In the genomic region with DNA sequence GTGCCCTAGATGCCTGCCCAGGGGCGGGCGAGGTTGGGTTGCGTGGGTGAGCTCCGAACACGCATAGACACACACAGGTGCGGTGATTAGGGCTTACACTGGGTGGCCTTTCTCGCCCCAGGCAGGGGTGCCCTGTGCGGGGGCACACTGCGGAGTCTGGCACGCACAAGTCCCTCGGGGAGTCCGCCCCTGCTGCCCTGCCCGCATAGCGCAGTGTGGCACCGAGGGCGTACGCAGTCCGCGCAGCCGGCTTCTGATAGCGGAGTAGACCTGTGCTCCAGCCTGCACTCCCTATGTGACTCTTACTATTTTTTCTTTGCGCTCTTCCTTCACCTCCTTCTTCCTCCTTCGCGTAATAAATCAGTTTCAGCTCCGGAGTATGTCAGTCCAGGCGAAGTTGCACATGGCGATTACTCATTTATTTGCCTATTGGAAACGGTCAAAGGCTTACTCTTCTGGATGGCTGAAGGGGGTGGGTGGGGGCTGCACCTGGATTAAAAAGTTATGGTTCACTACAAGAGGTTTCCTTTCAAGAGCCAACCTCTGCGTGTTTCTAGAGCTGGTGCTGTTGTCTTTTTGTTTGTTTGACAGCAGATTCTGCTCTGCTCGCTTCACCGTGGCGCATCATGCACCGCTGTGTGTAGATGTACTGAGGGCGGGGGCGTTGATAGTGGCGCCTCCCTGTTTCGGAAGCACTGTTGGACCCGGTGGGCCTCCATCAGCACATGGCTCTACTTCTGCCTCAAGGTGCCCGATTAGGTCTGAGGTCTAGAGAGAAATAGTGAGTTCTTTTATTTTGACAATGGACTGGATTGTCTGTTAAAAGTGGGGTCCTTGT, we compare ENCODE assay signal across 8 mouse cellular contexts. TPM values are rescaled to one million over a fixed set of nuclear protein-coding genes. Genes with fewer than 3 reads are reported as not detected.
DNase-seq lines count a peak whose midpoint lies in the region; ATAC-seq lines count a peak whose summit lies in the region.

No protein-coding gene starts in this region.

- ATAC-seq in limb, embryonic 12.5 days (ENCODE audit: insufficient number of reproducible peaks, insufficient read depth, low FRiP score, low TSS enrichment, low read depth) = peak; percentile 40

- under 1% methylated on average over 39 of the region's 39 CpGs for WGBS in limb, embryonic 12.5 days

- H3K4me1 ChIP-seq in limb, embryonic 12.5 days (replicated peaks) = peaks cover 53% of the 10 kb centered on the region

- H3K9ac ChIP-seq in limb, embryonic 12.5 days (replicated peaks) = peak overlapping the region; percentile 94

- DNase-seq in left cerebral cortex, adult 18-20 months (ENCODE audit: low spot score in 2 of 2) = peak; percentile 27 to 30
- DNase-seq in left cerebral cortex, adult 11 months (ENCODE audit: low spot score) = no peak
- peak; percentile 55 for DNase-seq in NIH3T3 (ENCODE audit: low read depth)
- DNase-seq in embryo, embryonic 10.5 days (ENCODE audit: low spot score) = peak; percentile 51
- peak; percentile 37 to 43 for DNase-seq in heart, postnatal 14 days
- peak; percentile 54 for DNase-seq in naive thymus-derived CD4-positive, alpha-beta T cell, adult 2 months (ENCODE audit: low read depth)
- DNase-seq in yolk sac, embryonic 10.5 days (ENCODE audit: low spot score) = no peak

- no peaks in the 10 kb centered on the region for H3K36me3 ChIP-seq in limb, embryonic 12.5 days

- intact Hi-C loops in heart, postnatal 14 days (cut with DNase I) = loop anchor here (2.0 kb wide), 1 partner anchor 47 kb away; no protein-coding TSS in a partner anchor

- H3K27me3 ChIP-seq in limb, embryonic 12.5 days = peaks cover 7% of the 10 kb centered on the region

- H3K4me2 ChIP-seq in limb, embryonic 12.5 days = peak overlapping the region; percentile 88

- H3K27ac ChIP-seq in limb, embryonic 12.5 days = peak overlapping the region; percentile 98

- H3K9me3 ChIP-seq in limb, embryonic 12.5 days = no peaks in the 10 kb centered on the region

- peak overlapping the region; percentile 92 for H3K4me3 ChIP-seq in limb, embryonic 12.5 days (replicated peaks)

RNA-seq across cellular contexts. Expression of gene Crim1, which starts 1.4 kb away (rescaled TPM):
- 10 to 100 TPM; 80.3 to 88.5 TPM for total RNA-seq in left cerebral cortex, adult 18-20 months (2021)
- total RNA-seq in heart, postnatal 14 days (2021) = 10 to 100 TPM; 44.9 to 45.3 TPM
- 5.5 and 5.6 TPM in 2 replicates for polyA plus RNA-seq in limb, embryonic 12.5 days (2016; fragmentation: Nextera tagmentation; extraction: Ambion mirVana)

Comparison
In these comparisons a context has a peak if more than half of its experiments do, and no peak if none do; other contexts are left out.
1. DNase-seq: peak in left cerebral cortex, adult 18-20 months (2 of 2), NIH3T3 (single experiment), embryo, embryonic 10.5 days (single experiment), heart, postnatal 14 days (2 of 2) and naive thymus-derived CD4-positive, alpha-beta T cell, adult 2 months (single experiment); none in left cerebral cortex, adult 11 months (single experiment) and yolk sac, embryonic 10.5 days (single experiment).